Mouse (Mus musculus): ENCODE data around the gene Stk31. TPM values are rescaled to one million over a fixed set of nuclear protein-coding genes. Genes with fewer than 3 reads are reported as not detected.
A peak's percentile ranks its signal among the peaks of the same experiment; 100 is the strongest.
"Not testable (repeated sequence)": the region's sequence is repeated elsewhere in the genome, so short reads cannot be mapped to it uniquely, and the experiment has no call there.

Stk31 gene
- polyA plus RNA-seq, 1 experiment from 2014 or later: not detected

DNA sequence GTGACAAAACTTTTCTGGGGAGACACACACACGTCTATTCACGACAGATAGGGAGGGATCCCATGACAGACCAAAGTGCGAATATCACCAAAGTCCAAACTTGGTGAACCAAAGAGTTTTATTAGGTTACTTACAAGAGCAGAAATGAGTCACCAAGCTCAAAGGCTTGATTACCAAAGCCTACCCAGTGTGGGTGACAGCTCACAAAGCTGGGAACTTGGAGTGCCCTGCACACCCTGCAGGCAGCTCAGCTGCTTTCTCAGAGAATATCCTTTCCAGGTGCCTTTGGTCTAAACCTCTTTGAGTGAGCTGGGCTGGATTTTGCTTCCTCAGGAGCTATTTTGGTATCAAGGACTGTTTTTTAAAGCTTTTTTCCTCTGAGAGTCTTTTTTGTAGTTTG, 15.4 kb downstream of the Stk31 start:
- Histone ChIP-seq H3K4me3 (no peak overlapping the region), H3K4me1 (replicated peaks) (no peaks in the 10 kb centered on the region), H3K27ac (replicated peaks) (no peak overlapping the region), H3K9ac (no peak overlapping the region), H3K4me2 (no peak overlapping the region), H3K27me3 (no peaks in the 10 kb centered on the region), H3K9me3 (no peaks in the 10 kb centered on the region), H3K36me3 (no peaks in the 10 kb centered on the region)
- ATAC-seq (ENCODE audit: low read depth): no peak
- 79% methylated on average over 3 of the region's 3 CpGs for WGBS

DNA sequence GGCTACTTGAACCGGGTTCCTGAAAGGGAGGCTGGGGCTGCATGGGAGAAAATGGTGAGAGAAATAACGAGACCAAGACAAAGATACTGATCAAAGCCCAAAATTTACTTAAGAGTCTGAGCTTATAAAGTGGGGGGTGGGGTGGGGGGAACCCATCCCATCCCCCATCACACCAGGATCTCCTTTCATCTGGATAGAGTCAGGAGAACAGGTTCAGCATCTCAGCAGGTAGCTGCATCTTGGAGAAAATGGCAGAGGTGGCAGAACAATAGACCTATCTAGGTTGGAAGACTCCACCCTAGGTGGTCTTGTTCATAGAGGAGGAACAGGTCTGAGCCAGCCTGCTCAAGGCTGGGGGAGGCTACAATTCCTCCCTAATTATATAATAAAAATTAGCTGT, 17.6 kb downstream of the Stk31 start:
- H3K27ac ChIP-seq (replicated peaks); H3K36me3 ChIP-seq; H3K4me1 ChIP-seq (replicated peaks); ATAC-seq (ENCODE audit: low read depth); H3K9ac ChIP-seq; H3K4me3 ChIP-seq; H3K27me3 ChIP-seq; H3K4me2 ChIP-seq; H3K9me3 ChIP-seq: not testable (repeated sequence)
- WGBS: 68% methylated on average over 2 of the region's 2 CpGs

DNA sequence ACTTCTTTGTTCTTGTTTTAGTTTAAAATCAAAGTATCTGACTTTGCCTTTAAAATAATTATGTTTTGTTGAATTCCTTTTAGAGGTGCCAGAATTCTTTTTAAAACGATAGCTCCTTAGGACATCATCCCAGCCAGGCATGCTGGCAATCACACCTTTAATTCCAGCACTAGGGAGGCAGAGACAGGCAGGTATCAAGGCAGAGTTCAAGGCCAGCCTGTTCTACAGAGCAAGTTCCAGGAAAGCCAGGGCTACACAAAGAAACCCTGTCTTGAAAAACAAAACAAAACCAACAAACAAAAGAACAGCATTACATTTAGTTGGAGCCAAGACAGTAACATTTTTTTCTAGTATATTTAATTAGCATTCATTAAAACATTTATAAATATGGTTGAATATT, 20.6 kb downstream of the Stk31 start:
- H3K9ac ChIP-seq: no peak overlapping the region
- no peak for ATAC-seq (ENCODE audit: low read depth)
- H3K4me1 ChIP-seq (replicated peaks): no peaks in the 10 kb centered on the region
- no peaks in the 10 kb centered on the region for H3K9me3 ChIP-seq
- H3K27ac ChIP-seq (replicated peaks): no peak overlapping the region
- H3K36me3 ChIP-seq: no peaks in the 10 kb centered on the region
- 95% methylated on average over 1 of the region's 1 CpGs for WGBS
- no peak overlapping the region for H3K4me2 ChIP-seq
- no peak overlapping the region for H3K4me3 ChIP-seq
- no peaks in the 10 kb centered on the region for H3K27me3 ChIP-seq

DNA sequence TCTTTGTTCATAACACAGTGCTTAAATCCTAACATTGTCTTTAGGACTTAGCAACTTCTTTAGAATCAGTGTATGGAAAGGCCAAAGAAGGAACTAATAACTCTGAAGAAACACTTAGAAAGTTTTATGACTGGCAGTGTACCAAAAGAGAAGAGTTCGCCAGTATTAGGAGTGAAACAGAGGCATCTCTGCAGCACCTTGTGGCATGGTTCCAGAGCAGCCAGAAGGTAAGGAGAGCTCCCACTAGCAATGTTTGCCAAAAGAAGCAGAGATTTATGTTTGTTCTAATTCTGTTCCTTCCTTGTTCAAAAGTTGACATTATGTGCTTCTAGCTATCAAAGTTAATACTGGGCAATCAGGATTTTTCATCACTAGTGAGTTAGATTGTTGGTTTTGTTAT, 41.9 kb downstream of the Stk31 start:
- H3K27me3 ChIP-seq: no peaks in the 10 kb centered on the region
- no peaks in the 10 kb centered on the region for H3K9me3 ChIP-seq
- ATAC-seq (ENCODE audit: low read depth): no peak
- no peak overlapping the region for H3K27ac ChIP-seq (replicated peaks)
- H3K36me3 ChIP-seq: no peaks in the 10 kb centered on the region
- 83% methylated on average over 1 of the region's 1 CpGs for WGBS
- no peaks in the 10 kb centered on the region for H3K4me1 ChIP-seq (replicated peaks)
- H3K4me3 ChIP-seq: no peak overlapping the region
- no peak overlapping the region for H3K9ac ChIP-seq
- no peak overlapping the region for H3K4me2 ChIP-seq

DNA sequence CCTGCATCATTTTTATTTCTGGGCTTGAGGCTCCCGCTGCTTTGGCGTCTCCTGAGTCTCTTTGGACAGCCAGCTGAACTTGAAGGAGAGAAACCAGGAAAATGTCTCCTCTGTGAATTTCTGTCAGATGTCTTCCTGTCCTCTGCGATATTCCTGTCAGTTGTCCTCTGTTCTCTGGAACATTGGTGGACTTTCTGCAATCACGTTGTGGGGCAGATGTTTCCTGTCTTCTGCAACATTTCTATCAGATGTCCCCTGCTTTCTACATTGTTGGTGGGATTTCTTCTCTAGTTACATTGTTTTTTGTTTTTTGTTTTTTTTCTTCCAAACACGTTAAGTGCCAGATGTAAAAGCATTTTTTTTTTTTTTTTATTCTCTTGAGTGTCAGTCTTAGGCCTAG, 62.7 kb downstream of the Stk31 start:
- ATAC-seq (ENCODE audit: low read depth): no peak
- no peaks in the 10 kb centered on the region for H3K27me3 ChIP-seq
- no peak overlapping the region for H3K27ac ChIP-seq (replicated peaks)
- no peaks in the 10 kb centered on the region for H3K36me3 ChIP-seq
- H3K4me2 ChIP-seq: no peak overlapping the region
- no peak overlapping the region for H3K9ac ChIP-seq
- 82% methylated on average over 5 of the region's 5 CpGs for WGBS
- no peaks in the 10 kb centered on the region for H3K9me3 ChIP-seq
- no peaks in the 10 kb centered on the region for H3K4me1 ChIP-seq (replicated peaks)
- H3K4me3 ChIP-seq: no peak overlapping the region

DNA sequence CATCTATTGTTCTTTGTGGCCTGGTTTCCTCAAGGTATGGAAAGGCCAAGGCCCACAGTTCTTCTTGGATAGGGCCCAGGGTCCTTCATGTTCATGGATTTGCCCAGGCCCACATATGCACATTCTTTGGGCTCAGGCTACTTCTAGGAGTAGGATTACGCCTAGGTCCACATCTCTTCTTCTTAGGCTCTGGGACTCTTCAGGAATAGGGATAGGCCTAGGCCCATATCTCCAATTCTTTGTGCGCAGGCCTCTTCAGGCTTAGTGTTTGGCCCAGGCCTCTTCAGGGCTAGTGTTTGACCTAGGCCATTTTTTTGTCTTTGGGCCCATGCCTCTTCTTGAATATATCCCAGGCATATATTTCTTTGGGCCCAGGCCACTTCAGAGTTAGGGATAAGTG, 87.8 kb downstream of the Stk31 start:
- Histone ChIP-seq H3K27me3 (no peaks in the 10 kb centered on the region), H3K4me1 (replicated peaks) (no peaks in the 10 kb centered on the region), H3K4me3 (no peak overlapping the region), H3K36me3 (no peaks in the 10 kb centered on the region), H3K9ac (no peak overlapping the region), H3K4me2 (no peak overlapping the region), H3K27ac (replicated peaks) (no peak overlapping the region), H3K9me3 (peaks cover 13% of the 10 kb centered on the region; the same call in 1 of the 2 replicates)
- ATAC-seq (ENCODE audit: low read depth): no peak
- WGBS: 95% methylated on average over 2 of the region's 2 CpGs

DNA sequence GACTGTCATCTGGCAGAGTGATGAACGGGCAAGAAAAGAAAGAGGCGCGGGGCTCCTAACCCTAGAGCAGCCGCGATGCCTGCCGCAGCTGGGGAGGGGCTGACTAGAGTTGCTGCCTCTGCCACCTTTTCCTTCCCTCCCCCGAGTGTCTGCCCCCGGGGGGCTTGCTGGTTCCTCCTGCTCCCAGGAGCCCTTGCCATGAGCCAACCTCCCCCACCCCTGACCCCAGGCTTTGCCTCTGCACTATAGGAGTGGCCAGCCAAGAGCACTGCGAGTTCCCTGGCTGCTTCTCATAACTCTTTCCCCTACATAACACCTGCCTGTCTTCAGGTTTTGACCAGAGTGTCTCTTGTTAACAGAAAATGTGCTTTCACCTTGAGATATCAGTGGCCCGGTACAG, 96.1 kb downstream of the Stk31 start:
- Histone ChIP-seq H3K27me3 (no peaks in the 10 kb centered on the region), H3K4me1 (replicated peaks) (no peaks in the 10 kb centered on the region), H3K4me3 (no peak overlapping the region), H3K27ac (replicated peaks) (no peak overlapping the region), H3K9ac (no peak overlapping the region), H3K36me3 (no peaks in the 10 kb centered on the region), H3K4me2 (no peak overlapping the region), H3K9me3 (peaks cover 1% of the 10 kb centered on the region; the same call in 1 of the 2 replicates)
- WGBS: 94% methylated on average over 9 of the region's 10 CpGs
- no peak for ATAC-seq (ENCODE audit: low read depth)

DNA sequence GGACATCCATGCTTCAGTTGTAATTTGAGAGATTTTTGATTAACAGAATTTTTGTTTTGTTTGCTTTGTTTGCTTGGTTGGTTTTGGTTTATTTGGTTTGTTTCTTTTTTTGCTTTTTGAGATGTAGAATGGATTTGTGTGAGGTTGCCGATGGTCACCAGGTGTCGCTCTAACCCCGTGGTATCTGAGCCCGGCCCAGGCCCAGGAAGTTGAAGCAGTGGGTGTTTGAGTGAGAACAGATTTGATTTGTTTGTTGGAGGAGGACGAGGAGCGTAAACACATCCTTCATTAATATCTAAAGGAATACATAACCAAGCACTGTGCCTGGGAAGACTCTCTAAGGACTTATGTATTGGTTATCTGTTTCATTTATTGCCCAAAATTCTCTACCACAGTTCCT, 123.6 kb downstream of the Stk31 start:
- WGBS: 5% methylated on average over 6 of the region's 6 CpGs
- Histone ChIP-seq H3K9ac (no peak overlapping the region), H3K36me3 (no peaks in the 10 kb centered on the region), H3K9me3 (no peaks in the 10 kb centered on the region), H3K27me3 (peaks cover 5% of the 10 kb centered on the region; the same call in 1 of the 2 replicates), H3K27ac (replicated peaks) (no peak overlapping the region), H3K4me2 (no peak overlapping the region), H3K4me1 (replicated peaks) (no peaks in the 10 kb centered on the region), H3K4me3 (no peak overlapping the region)
- ATAC-seq (ENCODE audit: low read depth): peak; percentile 47; the same call in 1 of the 2 replicates

Other genes starting within 250 kb of the Stk31 start
- 40.9 and 47.2 TPM in 2 replicates for gene Igf2bp3, start 180.6 kb upstream of the Stk31 start, polyA plus RNA-seq (2015; fragmentation: Nextera tagmentation; extraction: Ambion mirVana)
- gene Tra2a, start 131.6 kb upstream of the Stk31 start, polyA plus RNA-seq (2015; fragmentation: Nextera tagmentation; extraction: Ambion mirVana): 140 and 154 TPM in 2 replicates
- gene Ccdc126, start 76.3 kb upstream of the Stk31 start, polyA plus RNA-seq (2015; fragmentation: Nextera tagmentation; extraction: Ambion mirVana): 8.8 and 11.6 TPM in 2 replicates
- gene Fam221a, start 27.9 kb upstream of the Stk31 start, polyA plus RNA-seq (2015; fragmentation: Nextera tagmentation; extraction: Ambion mirVana): 3.2 and 5.9 TPM in 2 replicates

Measured in neural tube, embryonic 13.5 days (tissue).